Mouse (Mus musculus) gastrocnemius, adult 2 months (tissue): Measurements from ENCODE around the gene Arid5a. TPM values are rescaled to one million over a fixed set of nuclear protein-coding genes. Genes with fewer than 3 reads are reported as not detected.
A peak's percentile ranks its signal among the peaks of the same experiment; 100 is the strongest.

Experiments
- DNase-seq: peaks from one replicate; pipeline ENCODE4 v3.0.0; 2022
- H3K27ac ChIP-seq: fragments of 200-600 bp; 2 replicates; pipeline ENCODE4 v1.8.1; 2022; ENCODE audit warnings: mild to moderate bottlenecking
- H3K4me3 ChIP-seq: fragments of 200-600 bp; 2 replicates; pipeline ENCODE4 v1.8.1; 2022; ENCODE audit warnings: mild to moderate bottlenecking, moderate library complexity
- CTCF ChIP-seq: fragments of 200-600 bp; IDR thresholded peaks from 2 replicates; pipeline ENCODE4 v1.8.1; 2022; ENCODE audit warnings: antibody characterized with exemption, mild to moderate bottlenecking, moderate library complexity
- intact Hi-C: fragments of 180-260 bp; cut with DNase I; formaldehyde crosslinking; loops from one replicate; pipeline ENCODE4 v1.15.1; 2025
- total RNA-seq, 2 experiments: library from RNA; stranded (reverse); gene quantifications; 2 replicates each; pipeline ENCODE4 v1.2.3; 2021

Gene Arid5a
- total RNA-seq, 2 experiments from 2014 or later: 7.0 to 18.6 TPM

GRCm38 (mm10) chr1:36273288-36273687, 34.2 kb upstream of the Arid5a start:
- TF ChIP-seq CTCF: no peak
- Histone ChIP-seq H3K4me3 (peak overlapping the region; percentile 58), H3K27ac (peak overlapping the region; percentile 81)
- DNase-seq: no peak
- intact Hi-C loops: no loop called here

DNA sequence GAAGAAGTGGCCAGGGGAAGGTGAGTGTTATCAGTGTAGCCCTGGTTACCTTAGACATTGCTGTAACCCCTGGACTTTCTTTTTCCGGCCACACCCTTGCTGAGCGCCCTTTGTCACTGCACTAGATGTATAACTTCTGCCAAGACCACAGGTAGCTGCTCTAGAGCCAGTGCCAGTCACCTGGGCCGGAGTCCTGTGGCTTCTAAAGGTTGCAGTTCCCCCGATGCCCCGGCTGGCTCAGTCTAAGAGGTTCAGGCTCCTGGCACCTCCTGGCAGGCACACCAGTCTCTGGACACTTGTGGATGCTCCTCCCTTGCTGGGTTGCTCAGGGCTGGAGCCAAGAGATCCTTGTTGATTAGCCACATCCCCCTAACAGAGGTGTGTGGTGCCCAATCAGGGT, 33.1 kb upstream of the Arid5a start, which contains the start of gene Neurl3:
Gene Neurl3 (minus strand): TSS at position 225 of the 400 bp plus-strand sequence.
- no peak for DNase-seq
- intact Hi-C loops: no loop called here
- Histone ChIP-seq H3K4me3 (peak within 1 kb of the TSS; percentile 58), H3K27ac (peak within 1 kb of the TSS; percentile 81)
- no peak for TF ChIP-seq CTCF

DNA sequence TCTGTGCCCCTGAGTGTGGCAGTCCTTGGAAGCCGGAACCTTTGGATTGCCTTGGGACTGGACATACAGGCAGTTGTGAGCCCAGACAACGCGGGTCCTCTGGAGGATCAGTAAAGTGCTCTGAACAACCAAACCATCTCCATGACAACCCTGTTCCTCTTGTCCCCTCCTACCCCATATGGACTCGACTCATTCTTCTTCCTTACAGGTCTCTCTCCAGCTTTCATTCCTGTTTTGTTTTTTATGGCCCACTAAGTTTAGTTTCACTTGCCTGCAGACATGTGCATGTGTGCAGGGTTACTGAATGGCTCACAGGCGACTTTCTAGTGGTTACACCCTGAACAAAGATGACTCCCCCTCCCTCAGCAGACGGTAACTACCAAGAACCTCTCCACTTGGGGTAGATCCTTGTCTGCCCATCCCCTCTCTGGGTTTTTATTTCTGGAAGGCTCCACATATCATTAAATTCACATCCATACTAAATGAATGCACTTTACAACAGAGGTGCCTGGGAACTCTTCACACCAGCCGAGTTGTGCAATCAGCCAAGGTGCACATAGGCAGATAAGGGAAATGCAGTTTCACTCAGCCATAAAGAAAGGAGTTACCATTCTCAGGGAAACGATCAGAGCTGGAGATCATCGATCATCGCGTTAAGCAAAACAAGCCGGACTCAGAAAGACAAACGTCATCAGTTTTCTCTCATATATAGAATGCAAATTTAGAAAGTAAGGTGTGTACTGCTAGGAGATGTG, 31.7 kb upstream of the Arid5a start:
- Histone ChIP-seq H3K27ac (no peak overlapping the region), H3K4me3 (no peak overlapping the region)
- no peak for TF ChIP-seq CTCF
- intact Hi-C loops: loop anchor here (2.0 kb wide), 1 partner anchor 19 kb away; no protein-coding TSS in a partner anchor
- no peak for DNase-seq

- TF ChIP-seq CTCF: no peak; the same call in 1 of the 2 replicates
- DNase-seq: peak; percentile 84
- intact Hi-C loops: loop anchor here (2.0 kb wide), 1 partner anchor 21 kb away; no protein-coding TSS in a partner anchor
- H3K4me3 ChIP-seq: no peak overlapping the region
- H3K27ac ChIP-seq: no peak overlapping the region
Measured at GRCm38 (mm10) chr1:36277267-36278060, 30.1 kb upstream of the Arid5a start.

DNA sequence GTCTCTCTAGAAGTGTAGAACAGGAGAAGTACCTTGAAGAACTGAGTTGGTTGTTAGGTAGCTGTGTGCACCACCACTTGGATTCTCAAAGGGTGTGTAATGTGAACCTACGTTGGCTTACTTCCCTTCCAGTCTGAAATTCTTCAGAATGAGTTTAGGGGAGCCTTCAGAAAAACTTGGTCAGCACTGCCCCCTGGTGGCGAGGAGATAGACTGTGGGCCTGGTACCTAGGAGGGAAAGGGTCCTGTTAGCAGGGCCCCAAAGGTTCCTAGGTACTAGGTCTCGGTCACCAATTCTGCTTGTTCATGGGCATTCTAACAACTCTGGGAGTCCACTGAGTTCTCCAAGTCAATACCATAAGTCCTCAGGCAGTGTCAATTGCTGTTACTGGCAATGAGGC, 28.3 kb upstream of the Arid5a start:
- peak; percentile 85 for DNase-seq
- intact Hi-C loops: no loop called here
- Histone ChIP-seq H3K4me3 (no peak overlapping the region), H3K27ac (no peak overlapping the region)
- TF ChIP-seq CTCF: peak; percentile 97

DNA sequence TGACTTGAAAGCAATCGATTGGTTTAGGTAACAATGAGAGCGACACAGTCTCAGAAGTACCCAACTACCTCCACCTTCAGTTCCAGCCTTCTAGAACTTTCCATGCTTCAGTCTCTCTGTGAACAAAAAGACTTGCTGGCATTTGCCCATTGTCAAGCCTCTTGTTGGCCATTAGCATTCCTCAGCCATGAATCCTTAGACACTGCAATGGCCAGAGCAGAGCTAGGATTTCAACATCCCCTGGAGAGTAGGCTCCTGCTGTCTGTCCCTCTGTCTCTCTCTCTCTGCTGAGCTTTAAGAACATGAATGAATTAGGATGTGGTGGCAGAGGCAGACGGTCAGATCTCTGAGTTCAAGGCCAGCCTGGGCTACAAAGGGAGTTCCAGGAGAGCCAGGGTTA, 26.6 kb upstream of the Arid5a start:
- TF ChIP-seq CTCF: no peak
- intact Hi-C loops: no loop called here

GRCm38 (mm10) chr1:36281849-36282248, 25.7 kb upstream of the Arid5a start:
- Histone ChIP-seq H3K27ac (no peak overlapping the region), H3K4me3 (no peak overlapping the region)
- DNase-seq: no peak
- TF ChIP-seq CTCF: no peak
- intact Hi-C loops: no loop called here

More for the DNA sequence above, 26.6 kb upstream of the Arid5a start:
- DNase-seq: no peak
- Histone ChIP-seq H3K27ac (no peak overlapping the region), H3K4me3 (no peak overlapping the region)

GRCm38 (mm10) chr1:36293470-36293869, 14.1 kb upstream of the Arid5a start:
- no peak for TF ChIP-seq CTCF
- no peak for DNase-seq
- Histone ChIP-seq H3K4me3 (no peak overlapping the region), H3K27ac (no peak overlapping the region)
- intact Hi-C loops: no loop called here

DNA sequence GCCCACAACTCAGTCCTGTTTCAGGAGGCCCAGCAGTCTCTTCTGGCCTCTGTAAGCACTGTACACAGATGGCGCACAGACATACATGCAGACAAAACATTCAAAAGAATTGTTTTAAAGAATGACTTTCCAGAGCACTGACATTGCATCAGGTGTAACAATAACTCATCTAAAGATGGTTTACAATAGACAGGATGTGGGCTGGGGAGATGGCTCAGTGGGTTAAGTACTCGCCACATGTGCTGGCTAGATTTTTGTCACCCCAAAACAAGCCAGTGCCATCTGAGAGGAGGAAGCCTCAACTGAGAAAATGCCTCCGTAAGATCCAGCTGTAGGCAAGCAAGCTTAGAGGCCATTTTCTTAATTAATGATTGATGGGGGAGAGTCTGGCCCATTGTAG, 13.1 kb upstream of the Arid5a start:
- no peak overlapping the region for H3K4me3 ChIP-seq
- intact Hi-C loops: no loop called here
- TF ChIP-seq CTCF: no peak
- H3K27ac ChIP-seq: no peak overlapping the region
- DNase-seq: no peak

- Histone ChIP-seq H3K4me3 (no peak overlapping the region), H3K27ac (no peak overlapping the region)
- intact Hi-C loops: no loop called here
- no peak for DNase-seq
- no peak for TF ChIP-seq CTCF
Measured at GRCm38 (mm10) chr1:36296466-36297149, 10.9 kb upstream of the Arid5a start.

GRCm38 (mm10) chr1:36298107-36298506, 9.4 kb upstream of the Arid5a start:
- intact Hi-C loops: no loop called here

GRCm38 (mm10) chr1:36299126-36299525, 8.4 kb upstream of the Arid5a start:
- Histone ChIP-seq H3K4me3 (no peak overlapping the region), H3K27ac (no peak overlapping the region)
- TF ChIP-seq CTCF: no peak
- no peak for DNase-seq
- intact Hi-C loops: no loop called here

More at GRCm38 (mm10) chr1:36298107-36298506, 9.4 kb upstream of the Arid5a start:
- H3K4me3 ChIP-seq: no peak overlapping the region
- no peak overlapping the region for H3K27ac ChIP-seq
- TF ChIP-seq CTCF: no peak
- no peak for DNase-seq
